Mouse (Mus musculus) midbrain, postnatal 0 days (tissue): ENCODE measurements around the gene Tgfbrap1. TPM values are rescaled to one million over a fixed set of nuclear protein-coding genes. Genes with fewer than 3 reads are reported as not detected.

Source experiments
- ATAC-seq: fragments of 200-750 bp; cut with Nextera tagmentation; 2 replicates; pipeline ENCODE4 v1.8.0; 2017; ENCODE audit warnings: moderate number of reproducible peaks, mild to moderate bottlenecking, moderate TSS enrichment, moderate library complexity; ENCODE audit not compliant: low FRiP score
- DNase-seq: peaks from one replicate; pipeline ENCODE4 v3.0.0-alpha.2; 2015; ENCODE audit warnings: low spot score
- H3K27ac ChIP-seq: fragments of 300-500 bp; sonication (generic); 2 replicates; pipeline ENCODE4 v1.5.1; 2014; ENCODE audit warnings: low read depth, mild to moderate bottlenecking, low read length, mixed read lengths
- H3K27me3 ChIP-seq: fragments of 300-500 bp; sonication (generic); 2 replicates; pipeline ENCODE4 v1.6.1; 2014; ENCODE audit warnings: low read length, control low read depth, mixed read lengths; ENCODE audit not compliant: insufficient read depth
- H3K36me3 ChIP-seq: fragments of 300-500 bp; sonication (generic); 2 replicates; pipeline ENCODE4 v1.6.1; 2014; ENCODE audit warnings: low read length, control low read depth, mixed read lengths; ENCODE audit not compliant: insufficient read depth
- H3K4me1 ChIP-seq: fragments of 300-500 bp; sonication (generic); 2 replicates; pipeline ENCODE4 v1.6.1; 2014; ENCODE audit warnings: mild to moderate bottlenecking, control low read depth, antibody characterized with exemption, low read length, mixed read lengths; ENCODE audit not compliant: insufficient read depth
- H3K4me2 ChIP-seq: fragments of 300-500 bp; sonication (generic); 2 replicates; pipeline ENCODE4 v1.6.1; 2014; ENCODE audit warnings: low read depth, mild to moderate bottlenecking, low read length, mixed read lengths; ENCODE audit not compliant: poor library complexity, severe bottlenecking
- H3K4me3 ChIP-seq: fragments of 300-500 bp; sonication (generic); 2 replicates; pipeline ENCODE4 v1.5.1; 2014; ENCODE audit warnings: low read depth, mild to moderate bottlenecking, low read length, moderate library complexity
- H3K9ac ChIP-seq: fragments of 300-500 bp; sonication (generic); replicated peaks from 2 replicates; pipeline ENCODE4 v1.6.1; 2014; ENCODE audit warnings: mild to moderate bottlenecking, low read length, moderate library complexity, mixed read lengths; ENCODE audit not compliant: poor library complexity, severe bottlenecking
- H3K9me3 ChIP-seq: fragments of 300-500 bp; sonication (generic); 2 replicates; pipeline ENCODE4 v1.6.1; 2016; ENCODE audit warnings: low read length, control low read depth
- CTCF ChIP-seq: IDR thresholded peaks from 2 replicates; pipeline ENCODE4 v1.5.1; 2016; ENCODE audit warnings: antibody characterized with exemption, mild to moderate bottlenecking
- WGBS: fragments of 180-500 bp; shearing (Covaris S2); extraction: QIAGEN DNeasy Blood & Tissue Kit; methylation state at CpG from one replicate; pipeline ENCODE4 v1.1.7; 2014; 5-methylcytosine and 5-hydroxymethylcytosine counted together
- polyA plus RNA-seq: library from polyadenylated mRNA; unstranded; fragments of >200 nt; fragmentation: Nextera tagmentation; extraction: Ambion mirVana; gene quantifications from 2 replicates; pipeline ENCODE4 v1.2.1, GENCODE M21; 2015
- total RNA-seq: library from RNA; depleted of rRNA; stranded (reverse); fragments of >200 nt; gene quantifications from 2 replicates; pipeline ENCODE4 v1.2.3, GENCODE M21; 2014

Gene Tgfbrap1
- total and polyA plus RNA-seq, 2 experiments from 2014 or later: 16.9 to 47.2 TPM

GRCm38 (mm10) chr1:43120950-43121349, 22.5 kb upstream of the Tgfbrap1 start:
- Histone ChIP-seq H3K27me3 (no peaks in the 10 kb centered on the region), H3K4me2 (no peak overlapping the region), H3K9me3 (no peaks in the 10 kb centered on the region), H3K4me3 (no peak overlapping the region), H3K36me3 (peaks cover 13% of the 10 kb centered on the region), H3K4me1 (no peaks in the 10 kb centered on the region), H3K9ac (no peak overlapping the region), H3K27ac (no peak overlapping the region)
- ATAC-seq: no peak
- TF ChIP-seq CTCF: no peak
- no peak for DNase-seq
- 96% methylated on average over 5 of the region's 5 CpGs for WGBS

GRCm38 (mm10) chr1:43117435-43117834, 19.0 kb upstream of the Tgfbrap1 start:
- Histone ChIP-seq H3K9ac (no peak overlapping the region), H3K9me3 (no peaks in the 10 kb centered on the region), H3K4me3 (no peak overlapping the region), H3K27me3 (no peaks in the 10 kb centered on the region), H3K27ac (no peak overlapping the region), H3K4me1 (no peaks in the 10 kb centered on the region), H3K36me3 (peaks cover 14% of the 10 kb centered on the region), H3K4me2 (no peak overlapping the region)
- ATAC-seq (no peak), DNase-seq (no peak)
- TF ChIP-seq CTCF: no peak
- 97% methylated on average over 8 of the region's 8 CpGs for WGBS

DNA sequence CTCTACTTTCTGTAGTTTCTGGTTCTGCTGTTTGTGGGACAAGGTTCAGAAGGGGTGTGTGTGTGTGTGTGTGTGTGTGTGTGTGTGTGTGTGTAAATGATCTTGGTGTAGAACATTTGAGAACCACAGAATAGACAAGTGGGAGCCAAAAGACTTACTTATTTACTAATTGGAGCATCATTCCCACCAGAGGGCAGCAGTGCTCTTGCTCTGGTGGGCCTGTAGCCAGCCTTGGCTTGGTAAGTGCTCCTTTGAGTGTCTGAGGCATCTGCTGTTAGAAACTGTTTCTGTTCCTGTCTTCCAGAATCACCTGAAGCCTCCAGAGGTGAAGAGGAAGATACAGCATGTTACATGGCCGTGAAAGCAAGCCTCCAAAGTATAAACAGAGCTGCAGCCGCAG, 14.4 kb upstream of the Tgfbrap1 start:
- H3K9ac ChIP-seq: no peak overlapping the region
- WGBS: 88% methylated on average over 2 of the region's 2 CpGs
- no peaks in the 10 kb centered on the region for H3K27me3 ChIP-seq
- no peak overlapping the region for H3K4me2 ChIP-seq
- H3K27ac ChIP-seq: no peak overlapping the region
- ATAC-seq (no peak), DNase-seq (peak; percentile 83)
- no peaks in the 10 kb centered on the region for H3K9me3 ChIP-seq
- H3K4me1 ChIP-seq: no peaks in the 10 kb centered on the region
- H3K4me3 ChIP-seq: no peak overlapping the region
- peak; percentile 79 for TF ChIP-seq CTCF
- H3K36me3 ChIP-seq: peaks cover 23% of the 10 kb centered on the region

GRCm38 (mm10) chr1:43110556-43110955, 12.1 kb upstream of the Tgfbrap1 start:
- Histone ChIP-seq H3K4me3 (no peak overlapping the region), H3K9me3 (no peaks in the 10 kb centered on the region), H3K36me3 (peaks cover 17% of the 10 kb centered on the region), H3K27me3 (no peaks in the 10 kb centered on the region), H3K4me2 (no peak overlapping the region), H3K27ac (no peak overlapping the region), H3K9ac (no peak overlapping the region), H3K4me1 (no peaks in the 10 kb centered on the region)
- peak; percentile 29 for DNase-seq
- ATAC-seq: peak; percentile 36; the same call in 1 of the 2 replicates
- 51% methylated on average over 4 of the region's 4 CpGs for WGBS
- peak; percentile 72 for TF ChIP-seq CTCF

- H3K4me1 ChIP-seq: no peaks in the 10 kb centered on the region
- no peak overlapping the region for H3K27ac ChIP-seq
- H3K4me3 ChIP-seq: no peak overlapping the region
- no peak overlapping the region for H3K9ac ChIP-seq
- H3K36me3 ChIP-seq: peaks cover 13% of the 10 kb centered on the region
- H3K4me2 ChIP-seq: no peak overlapping the region
- ATAC-seq (no peak), DNase-seq (no peak)
- H3K27me3 ChIP-seq: no peaks in the 10 kb centered on the region
- TF ChIP-seq CTCF: no peak
- WGBS: 91% methylated on average over 2 of the region's 2 CpGs
- H3K9me3 ChIP-seq: no peaks in the 10 kb centered on the region
Measured at GRCm38 (mm10) chr1:43108729-43109128, 10.3 kb upstream of the Tgfbrap1 start.

DNA sequence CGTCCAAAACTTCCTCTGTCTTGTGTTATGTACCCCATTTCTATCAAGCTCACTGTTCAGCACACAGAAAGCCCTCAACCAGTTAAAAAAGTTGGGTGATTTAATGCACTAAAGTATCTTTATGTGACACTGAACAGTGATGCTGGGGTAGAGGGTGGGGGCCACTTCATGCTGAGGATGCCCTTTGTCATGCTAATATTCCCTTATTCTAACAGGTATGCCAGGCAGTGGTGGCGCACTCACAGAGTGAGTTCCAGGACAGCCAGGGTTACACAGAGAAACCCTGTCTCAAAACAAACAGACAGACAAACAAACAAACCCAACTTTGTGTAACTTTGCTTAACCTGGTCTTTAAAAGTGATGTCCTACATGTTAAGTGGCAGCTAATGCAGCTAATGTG, 4.2 kb downstream of the Tgfbrap1 start:
- TF ChIP-seq CTCF: no peak
- H3K4me1 ChIP-seq: peaks cover 7% of the 10 kb centered on the region; the same call in 1 of the 2 replicates

More for the DNA sequence above, 4.2 kb downstream of the Tgfbrap1 start:
- ATAC-seq: no peak
- WGBS: 87% methylated on average over 2 of the region's 2 CpGs
- no peak overlapping the region for H3K4me2 ChIP-seq
- H3K4me3 ChIP-seq: no peak overlapping the region
- DNase-seq: no peak
- H3K36me3 ChIP-seq: no peaks in the 10 kb centered on the region
- H3K9me3 ChIP-seq: no peaks in the 10 kb centered on the region
- H3K27ac ChIP-seq: no peak overlapping the region
- H3K27me3 ChIP-seq: no peaks in the 10 kb centered on the region
- no peak overlapping the region for H3K9ac ChIP-seq
